Mouse (Mus musculus) E14TG2a.4 (cell line): Measurements from ENCODE around the gene Map4.

ENCODE experiments used
- CTCF ChIP-seq: conservative IDR thresholded peaks from 2 replicates; pipeline ENCODE4 v1.5.1; 2014; ENCODE audit warnings: low read length
- POU5F1 ChIP-seq: IDR thresholded peaks from 2 replicates; pipeline ENCODE4 v1.6.1; 2014; ENCODE audit warnings: low read length, borderline replicate concordance

- TF ChIP-seq CTCF (no peak), POU5F1 (no peak)
These were observed 16.9 kb upstream of the Map4 start for GRCm38 (mm10) chr9:109914269-109914926.
